Mouse (Mus musculus) small intestine, adult 2 months (tissue): Measurements from ENCODE around the gene P2rx5. TPM values are rescaled to one million over a fixed set of nuclear protein-coding genes. Genes with fewer than 3 reads are reported as not detected.

Experiments
- H3K27ac ChIP-seq: fragments of 200-500 bp; 2 replicates; pipeline ENCODE4 v1.5.1; 2012; ENCODE audit warnings: low read depth, low read length, control low read depth, inconsistent platforms; ENCODE audit not compliant: insufficient read depth
- H3K27me3 ChIP-seq: fragments of 200-500 bp; 2 replicates; pipeline ENCODE4 v1.6.1; 2012; ENCODE audit warnings: mild to moderate bottlenecking, moderate library complexity, low read length, inconsistent platforms; ENCODE audit not compliant: control insufficient read depth, insufficient read depth
- H3K36me3 ChIP-seq: fragments of 200-500 bp; 2 replicates; pipeline ENCODE4 v1.6.1; 2012; ENCODE audit warnings: mild to moderate bottlenecking, low read length, control low read depth, inconsistent platforms; ENCODE audit not compliant: control insufficient read depth, insufficient read depth
- H3K4me1 ChIP-seq: fragments of 200-500 bp; 2 replicates; pipeline ENCODE4 v1.6.1; 2012; ENCODE audit warnings: low read length, inconsistent platforms, mixed read lengths; ENCODE audit not compliant: control insufficient read depth, insufficient read depth, insufficient read length
- H3K4me3 ChIP-seq: fragments of 200-500 bp; 2 replicates; pipeline ENCODE4 v1.5.1; 2012; ENCODE audit warnings: low read depth, mild to moderate bottlenecking, control low read depth, inconsistent platforms, low read length, moderate library complexity
- CTCF ChIP-seq: fragments of 200-500 bp; IDR thresholded peaks from 2 replicates; pipeline ENCODE4 v1.5.1; 2012; ENCODE audit warnings: low read depth, mild to moderate bottlenecking, control low read depth, inconsistent platforms, low read length, moderate library complexity, mixed read lengths; ENCODE audit not compliant: insufficient replicate concordance, insufficient read length; ENCODE audit errors: extremely low read depth
- POLR2A ChIP-seq: fragments of 200-500 bp; IDR thresholded peaks from 2 replicates; pipeline ENCODE4 v1.6.1; 2012; ENCODE audit warnings: low read depth, mild to moderate bottlenecking, control low read depth, inconsistent platforms, low read length, moderate library complexity
- WGBS: fragments of 180-500 bp; shearing (Covaris S2); methylation state at CpG from one replicate; pipeline ENCODE4 v1.1.7; 2018; 5-methylcytosine and 5-hydroxymethylcytosine counted together
- polyA plus RNA-seq: library from polyadenylated mRNA; depleted of rRNA; stranded (reverse); fragments of >200 nt; gene quantifications from 2 replicates; pipeline ENCODE4 v1.2.3, GENCODE M21; 2012

P2rx5 gene
- polyA plus RNA-seq, 1 experiment = 0.15 TPM

DNA sequence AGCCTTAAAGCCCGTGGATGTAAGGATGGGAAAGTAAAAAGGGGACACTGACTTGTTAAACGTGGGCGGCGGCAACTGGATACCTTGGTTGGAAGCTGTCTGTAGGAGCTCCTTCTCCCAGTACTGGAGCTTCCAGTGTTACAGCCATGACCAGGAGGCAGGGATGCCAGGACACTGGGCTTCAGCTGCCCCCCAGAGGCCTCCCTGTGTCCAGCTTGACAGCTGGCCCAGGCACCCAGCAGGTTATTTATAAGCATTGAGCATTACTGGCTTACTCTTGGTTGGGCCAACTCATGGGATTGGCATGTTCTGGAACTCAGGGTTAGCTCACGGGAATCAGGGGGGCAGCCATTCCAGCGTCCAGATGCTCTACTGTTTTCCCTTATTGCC, 585 bp downstream of the P2rx5 start:
- peaks cover 3% of the 10 kb centered on the region for H3K4me1 ChIP-seq
- no peaks in the 10 kb centered on the region for H3K36me3 ChIP-seq
- no peak overlapping the region for H3K27ac ChIP-seq
- H3K27me3 ChIP-seq = peaks cover 3% of the 10 kb centered on the region; the same call in 1 of the 2 replicates
- peak overlapping the region; percentile 54; the same call in 1 of the 2 replicates for H3K4me3 ChIP-seq
- WGBS = 38% methylated on average over 6 of the region's 6 CpGs
- no peak for TF ChIP-seq POLR2A
- TF ChIP-seq CTCF = no peak

DNA sequence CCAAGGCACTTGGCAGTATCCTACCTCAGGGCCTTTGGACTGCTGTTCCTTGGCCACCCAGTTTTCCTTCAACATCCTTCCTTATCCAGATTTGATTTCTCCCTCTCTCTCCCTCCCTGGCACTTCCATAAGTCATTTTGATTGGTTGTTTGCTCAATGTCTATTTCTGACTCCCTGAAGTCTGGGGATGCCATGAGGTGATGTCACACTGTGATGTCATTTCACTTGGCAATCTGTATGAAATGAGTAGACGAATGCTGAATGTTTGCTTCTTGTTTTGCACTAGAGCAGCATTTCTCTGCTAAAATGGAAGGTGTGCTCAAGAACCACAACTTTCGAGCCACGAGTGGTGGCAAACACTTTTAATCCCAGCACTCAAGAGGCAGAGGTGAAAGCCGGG, 1.4 kb downstream of the P2rx5 start:
- Histone ChIP-seq H3K36me3 (no peaks in the 10 kb centered on the region), H3K4me3 (no peak overlapping the region), H3K27ac (no peak overlapping the region), H3K27me3 (peaks cover 3% of the 10 kb centered on the region; the same call in 1 of the 2 replicates), H3K4me1 (peaks cover 3% of the 10 kb centered on the region)
- WGBS = 82% methylated on average over 4 of the region's 4 CpGs
- TF ChIP-seq POLR2A = no peak
- TF ChIP-seq CTCF = no peak

- no peak overlapping the region for H3K4me3 ChIP-seq
- TF ChIP-seq POLR2A = no peak
- no peak for TF ChIP-seq CTCF
- H3K36me3 ChIP-seq = no peaks in the 10 kb centered on the region
- no peak overlapping the region for H3K27ac ChIP-seq
- WGBS = 56% methylated on average over 5 of the region's 5 CpGs
- H3K27me3 ChIP-seq = peaks cover 3% of the 10 kb centered on the region; the same call in 1 of the 2 replicates
- H3K4me1 ChIP-seq = peaks cover 3% of the 10 kb centered on the region
Observed at GRCm38 (mm10) chr11:73162284-73162683, 2.1 kb downstream of the P2rx5 start.

DNA sequence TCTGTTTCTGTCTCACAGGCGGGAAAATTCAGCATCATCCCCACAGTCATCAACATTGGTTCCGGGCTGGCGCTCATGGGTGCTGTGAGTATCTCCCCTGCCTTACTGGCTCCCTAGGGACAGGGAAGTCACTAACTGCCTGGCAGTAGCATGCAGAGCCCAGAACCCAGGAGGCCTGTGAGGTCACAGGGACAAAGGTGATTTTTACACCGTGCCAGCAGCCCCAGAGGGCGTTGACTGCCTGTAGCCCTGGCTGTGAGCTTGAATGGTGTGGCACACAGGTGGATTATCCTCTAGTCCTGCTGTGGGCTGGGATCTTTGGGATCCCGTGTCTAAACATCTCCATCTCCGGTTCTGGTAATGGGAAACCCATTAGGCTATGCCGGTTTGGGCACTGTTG, 7.8 kb downstream of the P2rx5 start:
- no peak overlapping the region for H3K4me3 ChIP-seq
- no peak for TF ChIP-seq POLR2A
- TF ChIP-seq CTCF = no peak
- peaks cover 11% of the 10 kb centered on the region; the same call in 1 of the 2 replicates for H3K4me1 ChIP-seq
- no peak overlapping the region for H3K27ac ChIP-seq
- H3K27me3 ChIP-seq = no peaks in the 10 kb centered on the region
- H3K36me3 ChIP-seq = no peaks in the 10 kb centered on the region
- WGBS = 57% methylated on average over 8 of the region's 8 CpGs

- no peak overlapping the region for H3K4me3 ChIP-seq
- H3K36me3 ChIP-seq = no peaks in the 10 kb centered on the region
- peaks cover 11% of the 10 kb centered on the region; the same call in 1 of the 2 replicates for H3K4me1 ChIP-seq
- WGBS = 73% methylated on average over 6 of the region's 6 CpGs
- TF ChIP-seq POLR2A = no peak
- TF ChIP-seq CTCF = no peak
- no peaks in the 10 kb centered on the region for H3K27me3 ChIP-seq
- no peak overlapping the region for H3K27ac ChIP-seq
Observed at GRCm38 (mm10) chr11:73168576-73168975, 8.4 kb downstream of the P2rx5 start.

- WGBS = 58% methylated on average over 4 of the region's 4 CpGs
- H3K27me3 ChIP-seq = no peaks in the 10 kb centered on the region
- peaks cover 11% of the 10 kb centered on the region; the same call in 1 of the 2 replicates for H3K4me1 ChIP-seq
- H3K4me3 ChIP-seq = no peak overlapping the region
- no peak for TF ChIP-seq POLR2A
- TF ChIP-seq CTCF = peak; percentile 59; the same call in 1 of the 2 replicates
- H3K36me3 ChIP-seq = no peaks in the 10 kb centered on the region
- H3K27ac ChIP-seq = no peak overlapping the region
Observed at GRCm38 (mm10) chr11:73169231-73169630, 9.0 kb downstream of the P2rx5 start.

GRCm38 (mm10) chr11:73172186-73172585, 12.0 kb downstream of the P2rx5 start:
- Histone ChIP-seq H3K4me3 (no peak overlapping the region), H3K4me1 (peaks cover 11% of the 10 kb centered on the region; the same call in 1 of the 2 replicates), H3K36me3 (peaks cover 3% of the 10 kb centered on the region), H3K27me3 (no peaks in the 10 kb centered on the region), H3K27ac (no peak overlapping the region)
- TF ChIP-seq POLR2A (no peak), CTCF (no peak)
- 21% methylated on average over 5 of the region's 5 CpGs for WGBS
